ENCODE assay signal across 8 mouse cellular contexts in genomic region chr17:31855597-31856518, GRCm38 (mm10). TPM values are rescaled to one million over a fixed set of nuclear protein-coding genes. Genes with fewer than 3 reads are reported as not detected.
DNase-seq lines count a peak whose midpoint lies in the region; ATAC-seq lines count a peak whose summit lies in the region.

Gene Sik1, minus strand, starts transcription at chr17:31855804.

- peak within 1 kb of the TSS; percentile 93 for H3K9ac ChIP-seq in hindbrain, embryonic 13.5 days

- H3K4me3 ChIP-seq in hindbrain, embryonic 13.5 days, result peak within 1 kb of the TSS; percentile 87

- peak within 1 kb of the TSS; percentile 73 for H3K4me2 ChIP-seq in hindbrain, embryonic 13.5 days

- DNase-seq in NIH3T3 (ENCODE audit: low read depth), result peak; percentile 100
- peak; percentile 99 for DNase-seq in cerebellum, postnatal 10 days
- peak; percentile 92 to 96 for DNase-seq in frontal cortex, postnatal 14 days (ENCODE audit: low spot score in 2 of 2)
- peak; percentile 94 to 95 for DNase-seq in layer of hippocampus, postnatal 36 days
- DNase-seq in lung, postnatal 36 days, result peak; percentile 99
- DNase-seq in retina, postnatal 1 day, result peak; percentile 98
- DNase-seq in urinary bladder, adult 18-20 months (ENCODE audit: low spot score in 2 of 2), result peak; percentile 95 to 97

- under 1% methylated on average over 59 of the region's 92 CpGs for WGBS in hindbrain, embryonic 13.5 days

- peak within 1 kb of the TSS; percentile 89 for H3K27ac ChIP-seq in hindbrain, embryonic 13.5 days

- peaks cover 3% of the 10 kb centered on the region for H3K36me3 ChIP-seq in hindbrain, embryonic 13.5 days

- ATAC-seq in hindbrain, embryonic 13.5 days (ENCODE audit: low FRiP score), result peak; percentile 92

- H3K4me1 ChIP-seq in hindbrain, embryonic 13.5 days (replicated peaks), result peaks cover 45% of the 10 kb centered on the region

- no peaks in the 10 kb centered on the region for H3K9me3 ChIP-seq in hindbrain, embryonic 13.5 days

- no peaks in the 10 kb centered on the region for H3K27me3 ChIP-seq in hindbrain, embryonic 13.5 days

RNA-seq across cellular contexts. Expression of gene Sik1, which starts in this region (rescaled TPM):
- 20.1 and 23.4 TPM in 2 replicates for polyA plus RNA-seq in hindbrain, embryonic 13.5 days (2015; fragmentation: Nextera tagmentation; extraction: Ambion mirVana)
- 10 to 100 TPM; 16.9 to 18.0 TPM for total RNA-seq in layer of hippocampus, postnatal 36 days (2021)

Comparison
In these comparisons a context has a peak if more than half of its experiments do, and no peak if none do; other contexts are left out.
1. Peak in every context shown above with its lines: DNase-seq, ATAC-seq, H3K4me3 ChIP-seq and H3K27ac ChIP-seq.